Mouse (Mus musculus): ENCODE measurements around the gene 2410015M20Rik. TPM values are rescaled to one million over a fixed set of nuclear protein-coding genes. Genes with fewer than 3 reads are reported as not detected.

Gene 2410015M20Rik
- polyA plus RNA-seq, 1 experiment from 2014 or later = 251 TPM

GRCm38 (mm10) chr17:56607521-56608062, 2.0 kb downstream of the 2410015M20Rik start:
- H3K4me3 ChIP-seq (ENCODE audit: low read depth, low read length) = no peak overlapping the region
- no peaks in the 10 kb centered on the region for H3K27me3 ChIP-seq (replicated peaks; ENCODE audit: control insufficient read depth, insufficient read depth, low read length)
- H3K4me2 ChIP-seq (ENCODE audit: low read length) = no peak overlapping the region
- WGBS = 87% methylated on average over 3 of the region's 3 CpGs
- ATAC-seq = no peak
- no peak overlapping the region for H3K9ac ChIP-seq (ENCODE audit: low read length)
- H3K36me3 ChIP-seq (ENCODE audit: control insufficient read depth, insufficient read depth, low read length) = peaks cover 55% of the 10 kb centered on the region
- no peak for DNase-seq (ENCODE audit: low spot score)
- no peaks in the 10 kb centered on the region for H3K9me3 ChIP-seq (replicated peaks; ENCODE audit: control insufficient read depth, low read length)
- no peak overlapping the region for H3K27ac ChIP-seq (ENCODE audit: low read depth, low read length)
- H3K4me1 ChIP-seq (ENCODE audit: control insufficient read depth, insufficient read depth, low read length) = peaks cover 17% of the 10 kb centered on the region

GRCm38 (mm10) chr17:56605431-56605830, 4.1 kb downstream of the 2410015M20Rik start:
- no peak for DNase-seq (ENCODE audit: low spot score)
- H3K27me3 ChIP-seq (replicated peaks; ENCODE audit: control insufficient read depth, insufficient read depth, low read length) = no peaks in the 10 kb centered on the region

GRCm38 (mm10) chr17:56604422-56604821, 5.1 kb downstream of the 2410015M20Rik start:
- Histone ChIP-seq H3K9me3 (replicated peaks; ENCODE audit: control insufficient read depth, low read length) (no peaks in the 10 kb centered on the region), H3K4me1 (ENCODE audit: control insufficient read depth, insufficient read depth, low read length) (peaks cover 7% of the 10 kb centered on the region), H3K36me3 (ENCODE audit: control insufficient read depth, insufficient read depth, low read length) (peaks cover 85% of the 10 kb centered on the region), H3K4me2 (ENCODE audit: low read length) (no peak overlapping the region), H3K4me3 (ENCODE audit: low read depth, low read length) (no peak overlapping the region), H3K27ac (ENCODE audit: low read depth, low read length) (no peak overlapping the region), H3K9ac (ENCODE audit: low read length) (no peak overlapping the region), H3K27me3 (replicated peaks; ENCODE audit: control insufficient read depth, insufficient read depth, low read length) (no peaks in the 10 kb centered on the region)
- 92% methylated on average over 3 of the region's 3 CpGs for WGBS
- ATAC-seq = no peak
- no peak for DNase-seq (ENCODE audit: low spot score)

More at GRCm38 (mm10) chr17:56605431-56605830, 4.1 kb downstream of the 2410015M20Rik start:
- Histone ChIP-seq H3K36me3 (ENCODE audit: control insufficient read depth, insufficient read depth, low read length) (peaks cover 74% of the 10 kb centered on the region), H3K4me1 (ENCODE audit: control insufficient read depth, insufficient read depth, low read length) (peaks cover 12% of the 10 kb centered on the region), H3K9ac (ENCODE audit: low read length) (no peak overlapping the region), H3K4me3 (ENCODE audit: low read depth, low read length) (no peak overlapping the region), H3K27ac (ENCODE audit: low read depth, low read length) (no peak overlapping the region), H3K9me3 (replicated peaks; ENCODE audit: control insufficient read depth, low read length) (no peaks in the 10 kb centered on the region), H3K4me2 (ENCODE audit: low read length) (no peak overlapping the region)
- WGBS = 94% methylated on average over 9 of the region's 9 CpGs
- ATAC-seq = no peak

GRCm38 (mm10) chr17:56604070-56604380, 5.5 kb downstream of the 2410015M20Rik start:
- H3K27ac ChIP-seq (ENCODE audit: low read depth, low read length) = no peak overlapping the region
- H3K9ac ChIP-seq (ENCODE audit: low read length) = no peak overlapping the region
- no peaks in the 10 kb centered on the region for H3K9me3 ChIP-seq (replicated peaks; ENCODE audit: control insufficient read depth, low read length)
- 88% methylated on average over 9 of the region's 9 CpGs for WGBS
- no peak overlapping the region for H3K4me3 ChIP-seq (ENCODE audit: low read depth, low read length)
- peaks cover 89% of the 10 kb centered on the region for H3K36me3 ChIP-seq (ENCODE audit: control insufficient read depth, insufficient read depth, low read length)
- no peak for DNase-seq (ENCODE audit: low spot score)
- ATAC-seq = no peak
- no peak overlapping the region for H3K4me2 ChIP-seq (ENCODE audit: low read length)
- no peaks in the 10 kb centered on the region for H3K27me3 ChIP-seq (replicated peaks; ENCODE audit: control insufficient read depth, insufficient read depth, low read length)
- H3K4me1 ChIP-seq (ENCODE audit: control insufficient read depth, insufficient read depth, low read length) = peaks cover 7% of the 10 kb centered on the region

- WGBS = 94% methylated on average over 28 of the region's 28 CpGs
- H3K4me2 ChIP-seq (ENCODE audit: low read length) = no peak overlapping the region
- peaks cover 89% of the 10 kb centered on the region for H3K36me3 ChIP-seq (ENCODE audit: control insufficient read depth, insufficient read depth, low read length)
- ATAC-seq = no peak
- H3K4me1 ChIP-seq (ENCODE audit: control insufficient read depth, insufficient read depth, low read length) = peaks cover 1% of the 10 kb centered on the region; the same call in 1 of the 2 replicates
- H3K9me3 ChIP-seq (replicated peaks; ENCODE audit: control insufficient read depth, low read length) = no peaks in the 10 kb centered on the region
- no peaks in the 10 kb centered on the region for H3K27me3 ChIP-seq (replicated peaks; ENCODE audit: control insufficient read depth, insufficient read depth, low read length)
- DNase-seq (ENCODE audit: low spot score) = no peak
- no peak overlapping the region for H3K27ac ChIP-seq (ENCODE audit: low read depth, low read length)
- H3K4me3 ChIP-seq (ENCODE audit: low read depth, low read length) = no peak overlapping the region
- no peak overlapping the region for H3K9ac ChIP-seq (ENCODE audit: low read length)
These were observed 6.1 kb downstream of the 2410015M20Rik start for GRCm38 (mm10) chr17:56603186-56604069.

GRCm38 (mm10) chr17:56593527-56594271, 15.9 kb downstream of the 2410015M20Rik start:
- ATAC-seq (no peak), DNase-seq (ENCODE audit: low spot score) (no peak)
- H3K4me3 ChIP-seq (ENCODE audit: low read depth, low read length) = no peak overlapping the region
- H3K27ac ChIP-seq (ENCODE audit: low read depth, low read length) = no peak overlapping the region
- 89% methylated on average over 8 of the region's 8 CpGs for WGBS
- H3K4me2 ChIP-seq (ENCODE audit: low read length) = no peak overlapping the region
- no peak overlapping the region for H3K9ac ChIP-seq (ENCODE audit: low read length)
- H3K27me3 ChIP-seq (replicated peaks; ENCODE audit: control insufficient read depth, insufficient read depth, low read length) = no peaks in the 10 kb centered on the region
- H3K9me3 ChIP-seq (replicated peaks; ENCODE audit: control insufficient read depth, low read length) = no peaks in the 10 kb centered on the region
- peaks cover 96% of the 10 kb centered on the region for H3K36me3 ChIP-seq (ENCODE audit: control insufficient read depth, insufficient read depth, low read length)
- no peaks in the 10 kb centered on the region for H3K4me1 ChIP-seq (ENCODE audit: control insufficient read depth, insufficient read depth, low read length)

- no peak for ATAC-seq
- H3K27me3 ChIP-seq (replicated peaks; ENCODE audit: control insufficient read depth, insufficient read depth, low read length) = no peaks in the 10 kb centered on the region
- H3K9me3 ChIP-seq (replicated peaks; ENCODE audit: control insufficient read depth, low read length) = no peaks in the 10 kb centered on the region
- peaks cover 2% of the 10 kb centered on the region; the same call in 1 of the 2 replicates for H3K4me1 ChIP-seq (ENCODE audit: control insufficient read depth, insufficient read depth, low read length)
- no peak for DNase-seq (ENCODE audit: low spot score)
- H3K4me2 ChIP-seq (ENCODE audit: low read length) = no peak overlapping the region
- H3K9ac ChIP-seq (ENCODE audit: low read length) = no peak overlapping the region
- H3K27ac ChIP-seq (ENCODE audit: low read depth, low read length) = no peak overlapping the region
- peaks cover 100% of the 10 kb centered on the region for H3K36me3 ChIP-seq (ENCODE audit: control insufficient read depth, insufficient read depth, low read length)
- no peak overlapping the region for H3K4me3 ChIP-seq (ENCODE audit: low read depth, low read length)
These were observed 17.0 kb downstream of the 2410015M20Rik start for GRCm38 (mm10) chr17:56592553-56592952.

GRCm38 (mm10) chr17:56588921-56589320, 20.6 kb downstream of the 2410015M20Rik start:
- Histone ChIP-seq H3K27me3 (replicated peaks; ENCODE audit: control insufficient read depth, insufficient read depth, low read length) (no peaks in the 10 kb centered on the region), H3K36me3 (ENCODE audit: control insufficient read depth, insufficient read depth, low read length) (peaks cover 78% of the 10 kb centered on the region), H3K9ac (ENCODE audit: low read length) (no peak overlapping the region), H3K4me3 (ENCODE audit: low read depth, low read length) (no peak overlapping the region), H3K27ac (ENCODE audit: low read depth, low read length) (no peak overlapping the region), H3K4me1 (ENCODE audit: control insufficient read depth, insufficient read depth, low read length) (peaks cover 17% of the 10 kb centered on the region), H3K9me3 (replicated peaks; ENCODE audit: control insufficient read depth, low read length) (no peaks in the 10 kb centered on the region), H3K4me2 (ENCODE audit: low read length) (no peak overlapping the region)
- ATAC-seq (no peak), DNase-seq (ENCODE audit: low spot score) (no peak)
- WGBS = 88% methylated on average over 4 of the region's 4 CpGs
